Mouse (Mus musculus): ENCODE measurements around the gene Pnkd. TPM values are rescaled to one million over a fixed set of nuclear protein-coding genes. Genes with fewer than 3 reads are reported as not detected.

The Pnkd gene
- total and polyA plus RNA-seq, 3 experiments: 45.5 to 318 (median 154) TPM

DNA sequence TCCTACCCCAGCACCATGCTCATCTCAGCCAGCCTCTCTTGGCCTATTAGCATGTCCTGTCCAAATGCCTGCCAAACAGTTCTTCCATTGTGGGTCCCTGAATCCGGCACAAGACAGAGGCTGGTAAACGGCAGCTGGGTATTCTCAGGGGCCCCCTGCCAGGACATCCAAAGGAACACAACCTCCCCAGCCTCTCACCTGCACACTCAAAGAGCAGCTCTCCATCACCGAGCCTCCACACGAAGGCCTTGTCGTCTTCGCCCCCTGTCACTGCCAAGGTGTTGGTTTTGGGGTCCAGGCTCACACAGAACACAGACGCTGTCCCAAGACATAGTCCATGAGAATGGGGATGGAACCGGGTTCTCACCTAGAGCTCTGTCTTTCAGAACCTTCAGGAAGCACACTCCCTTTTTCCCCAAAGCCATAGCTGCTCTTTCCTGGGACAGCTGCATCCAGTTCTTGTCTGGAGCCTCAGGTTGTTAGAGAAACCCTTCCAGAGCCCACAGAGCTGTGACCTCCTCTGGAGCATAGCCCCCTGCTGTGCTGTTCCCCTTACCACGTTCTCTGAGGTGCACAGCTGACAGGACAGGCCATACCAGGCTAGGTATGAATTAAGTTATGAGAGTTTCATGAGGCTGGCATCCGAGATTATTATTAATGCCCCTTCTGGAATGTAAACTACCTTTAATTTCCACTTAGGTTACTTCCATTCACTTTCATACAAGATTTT is 1.7 kb upstream of the Pnkd start:
- dilution Hi-C loops (cut with MboI; ENCODE audit: extremely low pct_ligation_motif_present, extremely low pct_unique_long_range_greater_than_20kb, low sequenced_read_pairs) (no loop called here), in situ Hi-C loops (cut with MboI; ENCODE audit: low pct_ligation_motif_present, low pct_unique_long_range_greater_than_20kb, low sequenced_read_pairs) (no loop called here)
- Histone ChIP-seq H3K36me3 (replicated peaks in 1 of 2; ENCODE audit: control insufficient read depth in 1 of 2, insufficient read depth in 1 of 2, low read length in 1 of 2) (peaks cover 44 to 61% of the 10 kb centered on the region in 2 experiments), H3K9me3 (replicated peaks; ENCODE audit: low read length) (no peaks in the 10 kb centered on the region), H3K79me2 (replicated peaks; ENCODE audit: control insufficient read depth, extremely low read depth, insufficient read depth, poor library complexity, severe bottlenecking) (peaks cover 18% of the 10 kb centered on the region), H3K9ac (ENCODE audit: insufficient read depth, low read depth) (no peak overlapping the region), H3K27ac (ENCODE audit: insufficient read depth, low read depth) (no peak overlapping the region), H3K27me3 (replicated peaks) (no peaks in the 10 kb centered on the region), H3K4me3 (replicated peaks in 1 of 3; ENCODE audit: low read depth in 2 of 3, low read length in 2 of 3, poor library complexity in 1 of 3) (no peak overlapping the region), H3K4me2 (ENCODE audit: insufficient read depth, low read depth, poor library complexity, severe bottlenecking) (no peak overlapping the region), H3K4me1 (ENCODE audit: control insufficient read depth in 1 of 2, insufficient read depth in 2 of 2) (peaks cover 20 to 59% of the 10 kb centered on the region in 2 experiments)
- TF ChIP-seq ETS1 (conservative IDR thresholded peaks at IDR 0.05; ENCODE audit: low read depth, low read length) (no peak), POLR2AphosphoS2 (IDR thresholded peaks at IDR 0.05; ENCODE audit: low read depth, low read length) (no peak), SIN3A (IDR thresholded peaks at IDR 0.05; ENCODE audit: low read length) (no peak), TCF12 (IDR thresholded peaks at IDR 0.05; ENCODE audit: low read depth, low read length) (no peak), MAZ (IDR thresholded peaks at IDR 0.05; ENCODE audit: low read depth, low read length) (no peak), PAX5 (IDR thresholded peaks at IDR 0.05; ENCODE audit: low read length) (no peak), EP300 (IDR thresholded peaks at IDR 0.05; ENCODE audit: low read length) (no peak), CHD2 (IDR thresholded peaks at IDR 0.05; ENCODE audit: low read length) (no peak), ZC3H11A (IDR thresholded peaks at IDR 0.05; ENCODE audit: low read depth, low read length) (no peak), KAT2A (IDR thresholded peaks at IDR 0.05; ENCODE audit: insufficient replicate concordance, low read length) (no peak), HCFC1 (IDR thresholded peaks at IDR 0.05; ENCODE audit: low read depth, low read length) (no peak), POLR2A (IDR thresholded peaks at IDR 0.05; ENCODE audit: low read depth, low read length) (no peak), ELF1 (IDR thresholded peaks at IDR 0.05; ENCODE audit: low read depth, low read length) (no peak), CTCF (conservative IDR thresholded peaks at IDR 0.05 in 1 of 2, IDR thresholded peaks at IDR 0.05 in 1 of 2; ENCODE audit: low read depth in 2 of 2, low read length in 2 of 2) (no peak), ZMIZ1 (IDR thresholded peaks at IDR 0.05; ENCODE audit: low read depth, low read length) (no peak), ZNF384 (IDR thresholded peaks at IDR 0.05; ENCODE audit: low read depth, low read length) (no peak), MAX (IDR thresholded peaks at IDR 0.05; ENCODE audit: low read length) (no peak), MEF2A (IDR thresholded peaks at IDR 0.05; ENCODE audit: borderline replicate concordance, low read depth, low read length) (no peak), JUND (conservative IDR thresholded peaks at IDR 0.05; ENCODE audit: low read depth, low read length) (no peak)
- no peak for DNase-seq (ENCODE audit: extremely low read depth)

- Histone ChIP-seq H3K4me1 (ENCODE audit: control insufficient read depth in 1 of 2, insufficient read depth in 2 of 2) (peaks cover 14 to 60% of the 10 kb centered on the region in 2 experiments), H3K79me2 (replicated peaks; ENCODE audit: control insufficient read depth, extremely low read depth, insufficient read depth, poor library complexity, severe bottlenecking) (peaks cover 18% of the 10 kb centered on the region), H3K4me2 (ENCODE audit: insufficient read depth, low read depth, poor library complexity, severe bottlenecking) (peak overlapping the region; percentile 96), H3K4me3 (replicated peaks in 1 of 3; ENCODE audit: low read depth in 2 of 3, low read length in 2 of 3, poor library complexity in 1 of 3) (peak overlapping the region; percentile 66 to 77 (median 76)), H3K9me3 (replicated peaks; ENCODE audit: low read length) (no peaks in the 10 kb centered on the region), H3K27me3 (replicated peaks) (no peaks in the 10 kb centered on the region), H3K36me3 (replicated peaks in 1 of 2; ENCODE audit: control insufficient read depth in 1 of 2, insufficient read depth in 1 of 2, low read length in 1 of 2) (peaks cover 42 to 63% of the 10 kb centered on the region in 2 experiments), H3K9ac (ENCODE audit: insufficient read depth, low read depth) (peak overlapping the region; percentile 92), H3K27ac (ENCODE audit: insufficient read depth, low read depth) (peak overlapping the region; percentile 58)
- in situ Hi-C loops (cut with MboI; ENCODE audit: low pct_ligation_motif_present, low pct_unique_long_range_greater_than_20kb, low sequenced_read_pairs) (no loop called here), dilution Hi-C loops (cut with MboI; ENCODE audit: extremely low pct_ligation_motif_present, extremely low pct_unique_long_range_greater_than_20kb, low sequenced_read_pairs) (no loop called here)
- no peak for TF ChIP-seq MYC (IDR thresholded peaks at IDR 0.05; ENCODE audit: low read depth, low read length)
- no peak; the same call in none of the 2 replicates for TF ChIP-seq SIN3A (IDR thresholded peaks at IDR 0.05; ENCODE audit: low read length)
- 0 out of 2 replicates have a peak, but pooled peaks have one; percentile 27 for TF ChIP-seq MXI1 (IDR thresholded peaks at IDR 0.05; ENCODE audit: low read depth, low read length)
- TF ChIP-seq POLR2AphosphoS2 (IDR thresholded peaks at IDR 0.05; ENCODE audit: low read depth, low read length): no peak
- no peak for TF ChIP-seq CHD1 (IDR thresholded peaks at IDR 0.05; ENCODE audit: low read depth, low read length)
- TF ChIP-seq TCF12 (IDR thresholded peaks at IDR 0.05; ENCODE audit: low read depth, low read length): no peak
- TF ChIP-seq EP300 (IDR thresholded peaks at IDR 0.05; ENCODE audit: low read length): no peak
- TF ChIP-seq CHD2 (IDR thresholded peaks at IDR 0.05; ENCODE audit: low read length): peak; percentile 51; the same call in 1 of the 2 replicates
- no peak for TF ChIP-seq JUN (IDR thresholded peaks at IDR 0.05; ENCODE audit: insufficient read depth, low read depth, low read length)
- no peak for TF ChIP-seq SMC3 (IDR thresholded peaks at IDR 0.05; ENCODE audit: low read depth, low read length)
- TF ChIP-seq NRF1 (IDR thresholded peaks at IDR 0.05; ENCODE audit: low read depth, low read length): no peak
- TF ChIP-seq ELF1 (IDR thresholded peaks at IDR 0.05; ENCODE audit: low read depth, low read length): peak; percentile 33; the same call in 1 of the 2 replicates
- peak; percentile 70 for DNase-seq (ENCODE audit: extremely low read depth)
Observed at GRCm38 (mm10) chr1:74283686-74284463, 855 bp upstream of the Pnkd start.
